Mouse (Mus musculus) forebrain, embryonic 16.5 days (tissue): ENCODE data around the gene Prkcg. TPM values are rescaled to one million over a fixed set of nuclear protein-coding genes. Genes with fewer than 3 reads are reported as not detected.
"Not testable (repeated sequence)": the region's sequence is repeated elsewhere in the genome, so short reads cannot be mapped to it uniquely, and the experiment has no call there.

ENCODE experiments used
- ATAC-seq: fragments of 200-750 bp; cut with Nextera tagmentation; 2 replicates; pipeline ENCODE4 v1.8.0; 2017; ENCODE audit warnings: mild to moderate bottlenecking, moderate library complexity
- H3K27ac ChIP-seq: fragments of 300-500 bp; sonication (generic); 2 replicates; pipeline ENCODE4 v1.5.1; 2014; ENCODE audit warnings: low read length, control low read depth
- H3K27me3 ChIP-seq: fragments of 300-500 bp; sonication (generic); replicated peaks from 2 replicates; pipeline ENCODE4 v1.6.1; 2014; ENCODE audit warnings: low read length; ENCODE audit not compliant: control insufficient read depth, insufficient read depth
- H3K36me3 ChIP-seq: fragments of 300-500 bp; sonication (generic); 2 replicates; pipeline ENCODE4 v1.6.1; 2014; ENCODE audit not compliant: control insufficient read depth, insufficient read depth
- H3K4me1 ChIP-seq: fragments of 300-500 bp; sonication (generic); replicated peaks from 2 replicates; pipeline ENCODE4 v1.6.1; 2014; ENCODE audit warnings: low read length; ENCODE audit not compliant: control insufficient read depth, insufficient read depth
- H3K4me2 ChIP-seq: fragments of 300-500 bp; sonication (generic); 2 replicates; pipeline ENCODE4 v1.6.1; 2014; ENCODE audit warnings: mild to moderate bottlenecking, low read length, control low read depth
- H3K4me3 ChIP-seq: fragments of 300-500 bp; sonication (generic); replicated peaks from 2 replicates; pipeline ENCODE4 v1.5.1; 2014; ENCODE audit warnings: mild to moderate bottlenecking, low read length, control low read depth
- H3K9ac ChIP-seq: fragments of 300-500 bp; sonication (generic); replicated peaks from 2 replicates; pipeline ENCODE4 v1.6.1; 2014; ENCODE audit warnings: low read depth, low read length, control low read depth
- H3K9me3 ChIP-seq: fragments of 300-500 bp; sonication (generic); 2 replicates; pipeline ENCODE4 v1.6.1; 2016; ENCODE audit warnings: low read length; ENCODE audit not compliant: control insufficient read depth
- WGBS: fragments of 180-500 bp; shearing (Covaris S2); extraction: QIAGEN DNeasy Blood & Tissue Kit; methylation state at CpG from one replicate; pipeline ENCODE4 v1.1.7; 2014; 5-methylcytosine and 5-hydroxymethylcytosine counted together
- polyA plus RNA-seq: library from polyadenylated mRNA; unstranded; fragments of >200 nt; fragmentation: Nextera tagmentation; extraction: Ambion mirVana; gene quantifications from 2 replicates; pipeline ENCODE4 v1.2.1, GENCODE M21; 2015

Prkcg gene
- polyA plus RNA-seq, 1 experiment from 2014 or later = 3.5 TPM

DNA sequence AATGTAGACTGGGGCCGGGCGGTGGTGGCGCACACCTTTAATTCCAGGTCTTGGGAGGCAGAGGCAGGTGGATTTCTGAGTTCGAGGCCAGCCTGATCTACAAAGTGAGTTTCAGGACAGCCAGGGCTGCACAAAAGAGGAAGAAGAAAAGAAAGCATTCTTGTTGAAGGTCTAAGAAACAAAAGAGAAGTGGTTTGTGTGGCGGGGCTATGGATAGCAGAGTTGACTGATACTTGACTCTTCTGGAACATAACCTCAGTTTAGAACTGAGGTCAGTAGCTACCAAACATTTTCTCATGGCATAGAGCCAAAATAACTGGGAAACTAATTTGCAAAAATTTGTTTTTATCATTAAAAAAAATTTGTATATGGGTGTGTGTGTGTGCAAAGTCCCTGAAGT lies 2.9 kb upstream of the Prkcg start:
- no peak overlapping the region for H3K4me3 ChIP-seq
- no peaks in the 10 kb centered on the region for H3K36me3 ChIP-seq
- no peak overlapping the region for H3K27ac ChIP-seq

DNA sequence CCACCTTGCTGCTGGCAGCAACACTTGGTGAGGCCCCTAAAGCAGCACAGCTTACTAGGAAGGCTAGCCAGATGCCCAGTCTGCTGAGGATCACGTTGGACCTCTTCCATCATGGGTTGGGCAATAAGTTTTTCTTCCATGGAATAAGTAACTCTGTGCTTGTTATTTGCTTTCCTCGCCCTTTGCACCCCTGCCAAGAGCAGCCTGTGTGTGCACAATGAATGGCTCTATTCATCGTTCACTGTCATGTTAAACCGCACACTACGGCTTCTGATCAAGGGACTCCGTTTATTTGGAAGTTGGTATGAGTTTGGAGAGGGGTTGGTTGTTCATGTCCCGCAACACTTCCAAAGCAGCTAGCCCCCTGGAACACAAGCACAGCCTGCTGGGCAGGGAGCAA lies 1.8 kb upstream of the Prkcg start:
- Histone ChIP-seq H3K27ac (no peak overlapping the region), H3K4me1 (peaks cover 20% of the 10 kb centered on the region), H3K9ac (no peak overlapping the region), H3K4me2 (no peak overlapping the region), H3K36me3 (no peaks in the 10 kb centered on the region), H3K27me3 (no peaks in the 10 kb centered on the region), H3K9me3 (no peaks in the 10 kb centered on the region), H3K4me3 (no peak overlapping the region)
- ATAC-seq = no peak
- WGBS = 22% methylated on average over 7 of the region's 7 CpGs

More for the DNA sequence above, 2.9 kb upstream of the Prkcg start:
- ATAC-seq = no peak
- Histone ChIP-seq H3K27me3 (no peaks in the 10 kb centered on the region), H3K4me1 (peaks cover 16% of the 10 kb centered on the region), H3K9me3 (no peaks in the 10 kb centered on the region), H3K9ac (no peak overlapping the region), H3K4me2 (no peak overlapping the region)
- 93% methylated on average over 5 of the region's 5 CpGs for WGBS

DNA sequence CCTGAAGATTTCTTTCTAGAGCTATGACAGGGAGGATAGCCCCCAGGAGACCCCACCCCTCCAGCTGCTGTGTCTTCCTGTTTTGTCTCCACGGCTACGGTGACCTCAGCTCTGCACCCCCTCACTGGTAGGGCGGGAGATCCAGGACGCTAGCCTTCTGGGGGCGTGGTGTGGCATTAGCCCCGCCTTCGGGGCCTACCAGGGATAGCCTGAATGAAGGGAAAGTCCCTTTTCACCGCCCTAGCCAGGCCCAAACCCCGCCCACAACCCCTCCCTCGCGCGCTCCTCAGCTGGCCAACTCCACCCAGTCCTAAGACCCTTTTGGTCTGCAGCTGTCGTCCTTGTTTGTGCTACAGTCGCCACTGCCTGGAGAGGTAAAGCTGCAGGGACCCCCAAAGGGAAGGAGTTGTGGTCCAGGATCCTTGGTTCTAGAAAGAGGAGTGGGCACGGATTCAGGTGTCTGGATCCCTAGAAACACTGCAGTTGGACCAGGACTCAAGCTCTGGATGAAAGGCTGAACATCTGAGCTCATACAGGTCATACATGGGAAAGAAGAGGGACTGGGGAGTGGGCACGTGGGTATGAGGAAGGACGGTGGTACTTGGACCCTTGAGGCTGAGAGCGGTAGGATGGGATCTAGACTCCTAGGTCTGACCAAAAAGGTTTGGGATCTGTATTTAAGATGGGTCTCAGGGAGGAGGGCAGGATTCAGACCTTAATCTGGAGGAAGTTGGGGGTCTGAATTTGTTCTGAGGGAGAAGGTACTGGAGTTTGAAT lies 1.5 kb downstream of the Prkcg start:
- Histone ChIP-seq H3K4me1 (peaks cover 27% of the 10 kb centered on the region), H3K9ac (peak overlapping the region; percentile 91), H3K4me3 (peak overlapping the region; percentile 72), H3K27ac (peak overlapping the region; percentile 85), H3K4me2 (peak overlapping the region; percentile 94), H3K9me3 (no peaks in the 10 kb centered on the region), H3K36me3 (0 out of 2 replicates have a peak, but pooled peaks cover 4% of the 10 kb centered on the region), H3K27me3 (no peaks in the 10 kb centered on the region)
- WGBS = 3% methylated on average over 18 of the region's 18 CpGs
- peak; percentile 89 for ATAC-seq

DNA sequence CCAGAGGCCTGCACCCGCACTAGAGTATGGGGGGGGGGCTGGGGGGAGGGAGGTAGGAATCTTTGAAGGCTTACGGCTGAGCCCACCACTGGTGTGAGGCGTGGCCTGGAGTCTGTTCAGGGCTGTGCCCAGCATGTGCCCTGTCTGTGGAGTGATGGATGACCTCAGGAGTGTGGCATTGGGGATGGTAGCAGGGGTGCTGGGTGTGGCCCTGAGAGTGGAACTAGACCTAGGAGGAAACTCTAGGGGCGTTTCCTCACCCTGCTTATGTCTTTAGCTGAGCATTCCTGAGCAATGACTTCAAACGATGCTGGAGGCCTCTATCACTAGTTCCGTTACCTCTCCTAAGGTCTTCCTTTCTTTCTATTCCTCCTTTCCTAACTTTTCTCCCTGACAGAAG lies 2.2 kb downstream of the Prkcg start:
- WGBS = 60% methylated on average over 6 of the region's 6 CpGs
- Histone ChIP-seq H3K36me3 (0 out of 2 replicates have a peak, but pooled peaks cover 4% of the 10 kb centered on the region), H3K4me1 (peaks cover 27% of the 10 kb centered on the region), H3K4me2 (peak overlapping the region; percentile 94), H3K4me3 (peak overlapping the region; percentile 72), H3K9ac (no peak overlapping the region), H3K27me3 (no peaks in the 10 kb centered on the region), H3K9me3 (no peaks in the 10 kb centered on the region), H3K27ac (no peak overlapping the region)
- ATAC-seq = no peak

DNA sequence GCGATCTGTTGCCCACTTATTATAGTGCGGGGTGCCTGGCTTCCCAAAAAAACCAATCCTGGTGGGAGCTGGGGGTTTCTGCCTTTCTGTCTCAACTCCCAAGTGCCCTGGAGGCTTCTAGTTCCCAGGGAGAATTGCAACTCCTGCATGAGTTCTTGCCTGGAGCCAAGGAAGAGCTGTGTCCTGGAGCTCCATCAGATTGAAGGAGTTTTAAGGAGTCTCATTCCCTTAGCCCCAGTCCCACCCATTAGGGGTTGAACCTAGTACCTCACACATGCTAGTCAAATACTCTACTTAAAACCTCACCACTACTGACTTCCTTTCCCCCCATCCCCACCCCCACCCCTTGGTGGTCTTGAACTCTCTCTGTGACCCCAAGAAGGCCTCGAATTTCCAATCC lies 2.8 kb downstream of the Prkcg start:
- H3K36me3 ChIP-seq = peaks cover 8% of the 10 kb centered on the region
- H3K4me2 ChIP-seq = no peak overlapping the region
- no peak overlapping the region for H3K27ac ChIP-seq
- H3K4me1 ChIP-seq = peaks cover 27% of the 10 kb centered on the region
- no peaks in the 10 kb centered on the region for H3K27me3 ChIP-seq
- no peak overlapping the region for H3K4me3 ChIP-seq
- H3K9ac ChIP-seq = no peak overlapping the region
- 81% methylated on average over 3 of the region's 3 CpGs for WGBS
- no peaks in the 10 kb centered on the region for H3K9me3 ChIP-seq
- no peak for ATAC-seq

DNA sequence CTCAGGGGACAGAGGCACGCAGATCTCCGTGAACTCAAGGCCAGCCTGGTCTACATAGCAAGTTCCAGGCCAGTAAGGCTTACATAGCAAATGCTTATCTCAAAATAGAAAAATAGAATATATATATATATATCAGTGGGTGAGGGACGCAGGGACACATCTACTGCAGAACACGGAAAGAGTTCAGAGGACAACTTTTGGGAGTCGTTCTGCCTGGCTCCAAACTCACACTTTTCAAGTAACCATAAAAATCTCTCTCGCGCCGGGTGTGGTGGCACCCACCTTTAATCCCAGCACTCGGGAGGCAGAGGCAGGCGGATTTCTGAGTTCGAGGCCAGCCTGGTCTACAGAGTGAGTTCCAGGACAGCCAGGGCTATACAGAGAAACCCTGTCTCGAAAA lies 3.3 kb downstream of the Prkcg start:
- not testable (repeated sequence) for H3K9ac ChIP-seq

DNA sequence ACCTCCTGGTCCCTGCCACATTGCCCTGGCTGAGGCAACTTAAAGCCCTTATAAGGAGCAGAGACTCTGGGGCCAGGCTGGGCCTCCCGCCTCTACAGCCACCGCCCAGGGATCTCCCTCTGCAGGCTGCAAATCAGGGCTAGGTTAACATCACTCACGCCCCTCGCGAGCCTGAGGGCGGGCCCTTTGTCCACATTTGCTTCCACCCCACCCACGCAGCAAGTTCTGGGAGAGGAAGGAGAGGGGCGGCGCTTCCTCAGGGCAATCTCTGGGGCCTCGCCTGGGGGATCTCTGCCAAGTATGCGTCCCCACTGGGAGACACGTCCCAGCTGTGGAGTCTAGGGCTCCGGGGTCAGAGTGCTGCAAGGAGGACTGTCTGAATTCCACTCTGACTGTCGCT lies 3.8 kb downstream of the Prkcg start:
- Histone ChIP-seq H3K27me3 (no peaks in the 10 kb centered on the region), H3K9ac (no peak overlapping the region), H3K9me3 (no peaks in the 10 kb centered on the region), H3K4me1 (peaks cover 27% of the 10 kb centered on the region), H3K4me3 (peak overlapping the region; percentile 15), H3K4me2 (peak overlapping the region; percentile 35), H3K36me3 (peaks cover 12% of the 10 kb centered on the region), H3K27ac (no peak overlapping the region)
- WGBS = 5% methylated on average over 14 of the region's 14 CpGs
- ATAC-seq = no peak

More for the DNA sequence above, 3.3 kb downstream of the Prkcg start:
- not testable (repeated sequence) for H3K27ac ChIP-seq, H3K9me3 ChIP-seq, ATAC-seq, H3K27me3 ChIP-seq, H3K4me2 ChIP-seq, H3K4me3 ChIP-seq
- peaks cover 12% of the 10 kb centered on the region for H3K36me3 ChIP-seq
- WGBS = 82% methylated on average over 12 of the region's 12 CpGs
- H3K4me1 ChIP-seq = peaks cover 27% of the 10 kb centered on the region

DNA sequence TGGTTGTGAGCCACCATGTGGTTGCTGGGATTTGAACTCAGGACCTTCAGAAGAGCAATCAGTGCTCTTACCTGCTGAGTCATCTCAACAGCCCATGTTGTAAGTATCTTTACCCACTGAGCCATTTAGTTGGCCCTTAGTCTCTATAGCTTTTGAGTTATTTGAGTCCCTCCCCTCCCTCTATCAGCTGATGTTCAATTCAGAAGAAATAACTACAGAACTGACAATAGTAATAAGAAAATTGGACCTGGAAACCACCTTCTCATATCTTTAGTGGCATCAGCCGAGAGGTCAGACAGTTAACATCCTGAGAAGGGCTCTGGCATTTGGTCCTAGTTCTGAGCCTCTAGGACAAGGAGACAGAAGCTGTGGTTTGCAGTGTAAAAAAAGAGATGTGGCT lies 5.8 kb downstream of the Prkcg start:
- no peak overlapping the region for H3K4me3 ChIP-seq
- H3K27me3 ChIP-seq = no peaks in the 10 kb centered on the region
- H3K9me3 ChIP-seq = no peaks in the 10 kb centered on the region
- H3K36me3 ChIP-seq = peaks cover 12% of the 10 kb centered on the region
- no peak overlapping the region for H3K27ac ChIP-seq
- H3K4me1 ChIP-seq = peaks cover 26% of the 10 kb centered on the region
- WGBS = 94% methylated on average over 1 of the region's 1 CpGs
- no peak overlapping the region for H3K9ac ChIP-seq
- ATAC-seq = no peak
- H3K4me2 ChIP-seq = no peak overlapping the region

DNA sequence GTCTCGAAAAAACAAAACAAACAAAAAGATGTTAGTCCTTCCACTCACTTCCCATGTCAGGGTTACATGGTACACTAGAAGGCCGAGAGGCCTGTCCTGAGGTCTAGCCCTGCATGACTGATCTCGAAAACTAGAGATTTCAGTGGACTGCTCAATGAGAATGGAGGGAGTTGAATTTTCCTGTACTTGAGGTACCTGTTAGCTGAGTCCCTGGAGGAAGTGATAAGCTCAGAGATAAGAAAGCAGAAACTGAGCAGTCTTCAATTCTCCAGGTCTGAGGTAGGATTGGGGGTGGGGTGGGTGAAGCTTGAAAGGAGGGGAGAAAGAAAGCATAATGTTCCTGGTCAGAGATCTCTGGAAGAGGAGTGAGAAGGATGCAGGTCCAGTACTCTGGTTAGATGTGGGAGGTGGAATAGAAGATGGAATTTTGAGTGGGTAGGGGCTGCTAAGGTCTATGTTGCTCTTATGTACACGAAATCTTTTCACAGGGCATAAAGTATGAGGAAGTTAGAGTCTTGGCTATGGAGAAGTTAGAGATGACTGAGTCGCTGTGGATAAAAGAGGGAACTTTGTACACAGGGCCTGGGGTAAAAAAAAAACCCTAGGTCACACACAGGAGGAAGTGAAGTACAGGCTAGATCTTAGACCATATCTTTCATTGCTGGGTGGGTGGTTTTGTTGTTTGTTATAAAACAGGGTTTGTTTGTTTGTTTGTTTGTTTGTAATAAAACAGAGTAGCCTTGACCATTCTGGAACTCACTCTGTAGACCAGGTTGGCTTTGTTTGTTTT lies 6.5 kb downstream of the Prkcg start:
- no peak overlapping the region for H3K4me2 ChIP-seq
- H3K27ac ChIP-seq = no peak overlapping the region
- WGBS = 95% methylated on average over 5 of the region's 5 CpGs
- no peak for ATAC-seq
- H3K9me3 ChIP-seq = no peaks in the 10 kb centered on the region
- peaks cover 25% of the 10 kb centered on the region for H3K4me1 ChIP-seq
- peaks cover 12% of the 10 kb centered on the region for H3K36me3 ChIP-seq
- no peaks in the 10 kb centered on the region for H3K27me3 ChIP-seq
- no peak overlapping the region for H3K9ac ChIP-seq
- H3K4me3 ChIP-seq = no peak overlapping the region
